Mouse (Mus musculus) myocyte (in vitro differentiated cells): ENCODE results near the gene Gucy2d. TPM values are rescaled to one million over a fixed set of nuclear protein-coding genes. Genes with fewer than 3 reads are reported as not detected.

Experiments used
- H3K27me3 ChIP-seq: one replicate; pipeline ENCODE4 v1.6.1; 2011; ENCODE audit not compliant: control insufficient read depth, insufficient read depth, insufficient read length
- H3K36me3 ChIP-seq: one replicate; pipeline ENCODE4 v1.6.1; 2011; ENCODE audit not compliant: control insufficient read depth, insufficient read depth
- H3K4me2 ChIP-seq: one replicate; pipeline ENCODE4 v1.6.1; 2011; ENCODE audit warnings: low read depth, control low read depth
- H3K4me3 ChIP-seq: one replicate; pipeline ENCODE4 v1.5.1; 2011; ENCODE audit warnings: mild to moderate bottlenecking, control low read depth, moderate library complexity
- H3K79me2 ChIP-seq: one replicate; pipeline ENCODE4 v1.6.1; 2011; ENCODE audit not compliant: control insufficient read depth, insufficient read depth
- H3ac ChIP-seq: one replicate; pipeline ENCODE4 v1.6.1; 2011; ENCODE audit not compliant: control insufficient read depth, insufficient read length
- CEBPB ChIP-seq: IDR thresholded peaks from 2 replicates; pipeline ENCODE4 v1.6.1; 2011; ENCODE audit warnings: mild to moderate bottlenecking, moderate library complexity; ENCODE audit not compliant: poor library complexity, insufficient read depth, severe bottlenecking
- E2F4 ChIP-seq: IDR thresholded peaks from one replicate; pipeline ENCODE4 v1.6.1; 2011; ENCODE audit warnings: mild to moderate bottlenecking, control low read depth, moderate library complexity; ENCODE audit not compliant: insufficient read depth
- MAX ChIP-seq: IDR thresholded peaks from one replicate; pipeline ENCODE4 v1.6.1; 2011; ENCODE audit warnings: low read depth, mild to moderate bottlenecking, control low read depth
- MYOD1 ChIP-seq, 3 experiments: IDR thresholded peaks; one replicate each; pipeline ENCODE4 v1.6.1; 2011; ENCODE audit warnings: control low read depth in 2 of 3, low read depth in 2 of 3, mild to moderate bottlenecking in 2 of 3, moderate library complexity in 1 of 3; ENCODE audit not compliant: insufficient read length in 2 of 3, control insufficient read depth in 1 of 3
- MYOG ChIP-seq, 3 experiments: IDR thresholded peaks; one replicate each; pipeline ENCODE4 v1.6.1; 2011; ENCODE audit warnings: control low read depth in 2 of 3, low read depth in 2 of 3, mild to moderate bottlenecking in 2 of 3; ENCODE audit not compliant: insufficient read length in 2 of 3, control insufficient read depth in 1 of 3, insufficient read depth in 1 of 3
- POLR2A ChIP-seq: IDR thresholded peaks from one replicate; pipeline ENCODE4 v1.6.1; 2011; ENCODE audit warnings: low read depth, mild to moderate bottlenecking, control low read depth, moderate library complexity; ENCODE audit not compliant: insufficient read length
- POLR2AphosphoS2 ChIP-seq: IDR thresholded peaks from one replicate; pipeline ENCODE4 v1.6.1; 2011; ENCODE audit warnings: low read depth, control low read depth; ENCODE audit not compliant: insufficient read length
- REST ChIP-seq: IDR thresholded peaks from one replicate; pipeline ENCODE4 v1.6.1; 2011; ENCODE audit warnings: mild to moderate bottlenecking, control low read depth, moderate library complexity; ENCODE audit not compliant: insufficient read depth, insufficient read length
- SRF ChIP-seq: IDR thresholded peaks from one replicate; pipeline ENCODE4 v1.6.1; 2011; ENCODE audit warnings: low read depth; ENCODE audit not compliant: control insufficient read depth, insufficient read length
- TCF12 ChIP-seq: IDR thresholded peaks from one replicate; pipeline ENCODE4 v1.6.1; 2011; ENCODE audit warnings: mild to moderate bottlenecking, control low read depth; ENCODE audit not compliant: poor library complexity, insufficient read depth, severe bottlenecking
- TCF3 ChIP-seq: IDR thresholded peaks from one replicate; pipeline ENCODE4 v1.6.1; 2011; ENCODE audit warnings: low read depth, control low read depth; ENCODE audit not compliant: insufficient read length
- USF1 ChIP-seq: IDR thresholded peaks from one replicate; pipeline ENCODE4 v1.6.1; 2011; ENCODE audit warnings: low read depth, mild to moderate bottlenecking, control low read depth, moderate library complexity
- polyA plus RNA-seq: library from polyadenylated mRNA; unstranded; fragments of >200 nt; fragmentation: generic; extraction: Trizol; gene quantifications from one replicate; pipeline ENCODE4 v1.2.1, GENCODE M21; 2012; ENCODE audit warnings: missing spikeins

Gucy2d gene
- polyA plus RNA-seq, 1 experiment = not detected

DNA sequence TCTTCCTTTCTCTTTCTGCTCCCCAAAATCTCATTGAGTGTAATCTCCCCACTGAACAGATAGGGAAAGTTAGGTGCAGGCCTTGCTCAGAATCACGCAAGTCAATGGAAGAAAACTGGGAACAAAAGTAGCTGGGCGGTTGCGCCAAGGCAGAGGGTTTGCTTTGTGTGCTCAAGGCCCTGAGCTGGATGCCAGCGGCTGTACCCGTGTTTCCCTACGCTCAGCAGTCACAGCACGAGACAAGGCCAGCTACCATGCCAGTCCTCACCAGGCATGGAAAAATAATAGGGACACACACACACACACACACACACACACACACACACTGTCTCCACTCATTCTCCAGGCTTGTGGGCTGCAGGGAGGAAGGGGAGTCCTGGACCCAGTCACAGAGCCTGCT is 60.9 kb downstream of the Gucy2d start:
- H3K4me2 ChIP-seq = no peak overlapping the region
- no peak overlapping the region for H3ac ChIP-seq
- no peaks in the 10 kb centered on the region for H3K36me3 ChIP-seq
- no peaks in the 10 kb centered on the region for H3K79me2 ChIP-seq
- TF ChIP-seq POLR2AphosphoS2 = no peak
- no peak for TF ChIP-seq CEBPB
- no peak for TF ChIP-seq MYOG (IDR thresholded peaks at IDR 0.05; ENCODE audit: control insufficient read depth in 1 of 3, insufficient read depth in 1 of 3, insufficient read length in 2 of 3, low read depth in 2 of 3)
- no peak for TF ChIP-seq TCF12
- no peak for TF ChIP-seq MYOD1 (IDR thresholded peaks at IDR 0.05; ENCODE audit: control insufficient read depth in 1 of 3, insufficient read length in 2 of 3, low read depth in 2 of 3)
- TF ChIP-seq SRF = no peak
- TF ChIP-seq TCF3 = no peak
- no peak for TF ChIP-seq USF1
- TF ChIP-seq E2F4 = no peak
- TF ChIP-seq REST = no peak
- no peak for TF ChIP-seq MAX
- no peak for TF ChIP-seq POLR2A
- H3K27me3 ChIP-seq = no peaks in the 10 kb centered on the region
- no peak overlapping the region for H3K4me3 ChIP-seq

- Histone ChIP-seq H3K79me2 (no peaks in the 10 kb centered on the region), H3K36me3 (no peaks in the 10 kb centered on the region), H3ac (no peak overlapping the region), H3K27me3 (no peaks in the 10 kb centered on the region), H3K4me2 (no peak overlapping the region), H3K4me3 (no peak overlapping the region)
- TF ChIP-seq POLR2AphosphoS2 (no peak), MYOG (IDR thresholded peaks at IDR 0.05; ENCODE audit: control insufficient read depth in 1 of 3, insufficient read depth in 1 of 3, insufficient read length in 2 of 3, low read depth in 2 of 3) (no peak), TCF12 (no peak), POLR2A (no peak), REST (no peak), MAX (no peak), E2F4 (no peak), TCF3 (no peak), CEBPB (no peak), USF1 (no peak), MYOD1 (IDR thresholded peaks at IDR 0.05; ENCODE audit: control insufficient read depth in 1 of 3, insufficient read length in 2 of 3, low read depth in 2 of 3) (no peak), SRF (no peak)
Observed at GRCm38 (mm10) chr7:98502921-98503320, 62.7 kb downstream of the Gucy2d start.

DNA sequence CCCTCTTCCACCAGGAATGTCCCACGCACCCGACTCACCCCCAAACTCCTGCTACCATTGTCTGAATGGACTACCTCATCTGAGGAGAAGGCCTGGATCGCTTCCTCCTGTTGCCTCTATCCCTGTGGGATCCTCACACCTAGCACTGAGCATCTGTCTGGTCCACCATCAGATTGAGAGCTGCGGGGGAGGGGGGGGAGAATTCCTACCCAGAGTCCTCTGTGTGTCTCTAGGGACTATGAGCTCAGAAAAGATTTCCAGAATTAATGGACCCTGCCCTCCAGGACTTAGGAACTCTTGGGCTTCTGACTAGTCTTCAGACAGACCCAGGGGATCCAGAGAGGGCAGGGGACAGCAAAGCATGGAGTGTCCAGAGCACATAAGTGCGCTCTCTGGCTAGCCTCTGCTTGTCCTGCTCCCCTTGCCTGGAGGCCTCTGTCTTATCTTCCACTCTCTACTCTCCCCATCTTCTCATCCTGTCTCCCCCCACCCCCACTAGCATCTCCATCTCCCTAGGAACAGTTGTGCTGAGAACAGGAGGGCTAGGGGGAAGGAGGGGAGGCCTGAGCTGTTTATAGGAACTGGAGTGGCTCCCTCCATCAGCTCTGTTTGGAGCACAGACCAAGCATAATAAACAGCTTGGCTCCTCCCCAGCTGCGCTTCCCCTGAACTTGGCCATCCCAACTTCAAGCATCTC is 63.9 kb downstream of the Gucy2d start:
- H3K79me2 ChIP-seq = no peaks in the 10 kb centered on the region
- H3K4me3 ChIP-seq = no peak overlapping the region
- H3K36me3 ChIP-seq = no peaks in the 10 kb centered on the region
- no peak overlapping the region for H3K4me2 ChIP-seq
- TF ChIP-seq MYOD1 (IDR thresholded peaks at IDR 0.05; ENCODE audit: control insufficient read depth in 1 of 3, insufficient read length in 2 of 3, low read depth in 2 of 3) = no peak
- no peak for TF ChIP-seq POLR2AphosphoS2
- no peak for TF ChIP-seq REST
- no peak for TF ChIP-seq MAX
- no peak for TF ChIP-seq SRF
- no peak for TF ChIP-seq POLR2A
- no peak for TF ChIP-seq E2F4
- no peak for TF ChIP-seq USF1
- no peak for TF ChIP-seq MYOG (IDR thresholded peaks at IDR 0.05; ENCODE audit: control insufficient read depth in 1 of 3, insufficient read depth in 1 of 3, insufficient read length in 2 of 3, low read depth in 2 of 3)
- no peak for TF ChIP-seq TCF3
- TF ChIP-seq TCF12 = no peak
- TF ChIP-seq CEBPB = no peak
- no peaks in the 10 kb centered on the region for H3K27me3 ChIP-seq
- no peak overlapping the region for H3ac ChIP-seq

DNA sequence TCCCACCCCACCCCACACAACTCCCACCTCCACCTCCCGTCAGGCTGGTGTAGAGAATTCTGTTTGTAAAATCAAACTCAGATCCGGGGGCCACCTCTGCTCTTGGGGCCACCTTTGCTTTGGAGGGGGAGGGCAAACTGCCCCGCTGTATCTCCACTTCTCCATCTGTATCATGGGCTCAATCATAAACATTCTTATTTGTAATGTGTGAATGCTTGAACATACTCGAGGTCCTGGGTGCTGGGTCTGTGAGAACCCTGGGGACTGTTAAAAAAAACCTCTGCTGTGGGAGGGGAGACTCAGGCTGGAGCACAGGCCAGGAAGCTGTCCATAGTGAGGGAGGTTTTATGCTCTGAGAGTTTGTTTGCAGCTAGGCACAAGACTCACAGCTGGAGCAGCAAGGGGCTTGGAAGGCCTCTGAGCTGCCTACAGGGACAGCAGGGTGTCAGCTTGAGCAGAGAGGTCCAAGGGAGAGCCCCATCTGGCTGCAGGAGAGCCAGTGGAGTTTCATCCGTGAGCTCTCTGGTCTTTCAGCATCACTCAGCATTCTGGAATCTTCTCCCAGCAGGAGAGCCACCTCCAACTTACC is 64.6 kb downstream of the Gucy2d start:
- no peak overlapping the region for H3K4me2 ChIP-seq

More for the DNA sequence above, 64.6 kb downstream of the Gucy2d start:
- Histone ChIP-seq H3K79me2 (no peaks in the 10 kb centered on the region), H3K27me3 (no peaks in the 10 kb centered on the region), H3K36me3 (no peaks in the 10 kb centered on the region), H3ac (no peak overlapping the region), H3K4me3 (no peak overlapping the region)
- TF ChIP-seq MAX = no peak
- no peak for TF ChIP-seq MYOG (IDR thresholded peaks at IDR 0.05; ENCODE audit: control insufficient read depth in 1 of 3, insufficient read depth in 1 of 3, insufficient read length in 2 of 3, low read depth in 2 of 3)
- no peak for TF ChIP-seq SRF
- no peak for TF ChIP-seq CEBPB
- no peak for TF ChIP-seq MYOD1 (IDR thresholded peaks at IDR 0.05; ENCODE audit: control insufficient read depth in 1 of 3, insufficient read length in 2 of 3, low read depth in 2 of 3)
- TF ChIP-seq USF1 = no peak
- TF ChIP-seq TCF12 = no peak
- TF ChIP-seq TCF3 = no peak
- TF ChIP-seq REST = no peak
- TF ChIP-seq E2F4 = no peak
- TF ChIP-seq POLR2AphosphoS2 = no peak
- no peak for TF ChIP-seq POLR2A
